Mouse (Mus musculus) central nervous system, embryonic 18 days (tissue): Measurements from ENCODE around the gene Cish. TPM values are rescaled to one million over a fixed set of nuclear protein-coding genes. Genes with fewer than 3 reads are reported as not detected.

Experiments
- polyA plus RNA-seq: library from polyadenylated mRNA; depleted of rRNA; stranded (reverse); fragments of >200 nt; gene quantifications from 2 replicates; pipeline ENCODE4 v1.2.3, GENCODE M21; 2012; rRNA removed

Gene Cish
- polyA plus RNA-seq = 8.6 and 9.7 TPM in 2 replicates

DNA sequence AAGGTAGTCTGAATTCAATTTTAAA lies at the start of gene Cish:
Gene Cish, plus strand, starts transcription at position 11 of the 25 bp plus-strand sequence.

DNA sequence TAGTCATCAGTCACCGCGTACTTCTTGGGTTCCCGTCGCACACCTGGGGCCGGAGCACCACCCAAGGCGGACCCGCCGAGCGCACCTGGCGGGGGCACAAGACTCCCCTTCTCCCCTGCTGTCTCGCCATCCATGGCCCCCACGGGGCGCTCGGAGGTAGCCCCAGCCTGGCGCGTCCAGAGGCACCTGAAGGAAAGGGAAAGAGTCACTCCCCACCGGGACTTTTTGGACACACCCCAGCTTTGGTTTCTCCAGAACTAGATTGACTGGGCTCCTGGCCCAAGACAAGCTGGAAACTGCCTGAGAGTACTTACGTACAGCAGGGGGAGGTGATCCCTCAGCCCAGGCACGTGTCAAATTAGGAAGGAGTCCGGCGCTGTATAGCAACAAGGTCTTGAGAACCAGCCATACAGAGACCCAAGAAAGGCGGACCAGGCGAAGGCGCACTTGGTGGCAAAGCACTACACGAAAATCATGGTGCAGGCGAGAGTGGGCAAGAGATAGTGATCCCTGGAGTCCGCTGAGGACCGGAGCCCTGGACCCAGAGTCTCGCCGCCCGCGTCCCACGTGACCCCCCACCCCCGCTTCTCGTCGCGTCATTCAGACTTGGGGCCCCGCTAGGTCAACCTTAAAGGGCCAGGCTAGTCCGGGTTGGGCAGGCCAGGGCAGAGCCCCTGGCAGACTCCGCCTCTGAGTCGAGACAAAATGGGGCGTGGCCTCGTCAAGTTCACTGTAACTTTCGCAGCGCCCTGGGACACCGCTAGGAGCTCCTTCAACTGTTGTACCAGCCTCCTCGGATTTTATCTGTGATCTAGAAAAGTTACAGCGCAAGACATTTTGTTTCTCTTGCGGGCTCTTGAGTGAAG lies 6.4 kb upstream of the Cish start, which contains the start of gene Mapkapk3:
Gene Mapkapk3, minus strand, starts transcription at position 667 of the 866 bp plus-strand sequence.

DNA sequence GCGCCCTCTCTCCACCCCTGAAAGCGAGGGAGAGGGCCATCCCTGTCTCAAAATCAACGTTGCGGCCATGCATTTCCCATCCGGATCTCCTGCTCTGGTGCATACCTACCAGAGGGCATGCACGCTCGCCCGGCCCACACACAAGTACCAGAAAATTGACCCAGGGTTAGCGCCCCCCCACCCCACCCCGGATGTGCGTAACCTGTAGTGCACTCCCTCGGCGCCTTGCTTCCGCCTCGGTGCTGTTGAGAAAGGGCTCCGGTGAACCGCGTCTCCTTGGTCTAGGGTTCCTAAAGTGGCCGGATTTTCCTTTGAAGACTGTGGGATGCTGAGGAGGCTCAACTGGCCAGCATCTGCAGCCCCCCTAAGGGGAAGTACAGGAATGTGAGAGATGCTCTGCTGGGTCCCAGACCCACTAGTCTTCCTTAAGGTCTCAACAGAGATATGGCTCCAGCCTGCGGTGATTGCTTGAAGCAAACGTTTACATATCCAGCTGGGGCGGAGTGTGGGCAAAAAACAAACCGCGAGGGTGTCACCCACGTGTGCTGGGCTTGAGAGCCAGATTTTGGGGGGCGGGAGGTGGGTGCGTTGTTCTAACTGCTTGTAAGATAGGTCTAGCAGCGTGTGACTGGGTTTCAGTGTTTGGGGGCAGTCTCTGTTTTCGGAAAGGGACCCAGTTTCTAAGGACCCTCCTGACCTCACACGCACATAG lies 42.5 kb downstream of the Cish start, which contains the start of gene Hemk1:
Gene Hemk1, minus strand, starts transcription at position 179 of the 712 bp plus-strand sequence.

DNA sequence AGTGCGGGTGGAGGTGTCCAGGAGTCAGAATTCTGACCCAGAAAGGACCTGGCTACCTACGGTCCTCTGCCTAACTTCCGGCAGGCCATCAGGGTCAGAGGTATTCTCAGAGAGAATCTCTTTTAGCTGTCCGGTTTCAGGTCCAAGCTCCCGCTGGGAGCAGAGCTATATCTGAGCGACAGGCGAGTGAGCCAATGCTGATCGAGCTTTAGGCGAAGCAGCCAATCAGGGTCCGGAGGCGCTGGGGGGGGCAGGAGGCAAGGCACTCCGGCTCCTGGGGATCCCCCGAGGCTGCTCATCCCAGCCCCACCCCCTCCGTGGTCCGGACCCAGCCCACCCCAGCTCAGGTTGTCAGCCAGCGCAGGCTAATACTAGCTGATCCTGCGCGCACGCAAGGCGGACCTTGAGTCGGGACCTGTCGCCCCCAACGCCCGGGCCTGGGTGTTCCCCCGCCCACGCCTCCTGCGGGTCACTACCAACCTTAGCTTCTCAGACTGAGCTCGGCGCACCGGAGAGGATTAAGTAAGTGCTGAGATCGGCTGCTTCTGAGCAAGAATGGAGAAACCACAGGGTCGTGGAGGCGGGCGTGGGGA lies 44.5 kb downstream of the Cish start, which contains the start of gene 6430571L13Rik:
Gene 6430571L13Rik, plus strand, starts transcription at position 336 of the 593 bp plus-strand sequence.

Other genes with a start within 250 kb of the Cish start
- gene Dock3, start 64.1 kb upstream of the Cish start, polyA plus RNA-seq = 62.2 and 70.4 TPM in 2 replicates
- 2.1 and 2.8 TPM in 2 replicates for gene Mapkapk3, start 6.1 kb upstream of the Cish start, polyA plus RNA-seq
- gene Hemk1, start 42.3 kb downstream of the Cish start, polyA plus RNA-seq = 26.8 and 30.0 TPM in 2 replicates
- 7.0 and 8.1 TPM in 2 replicates for gene 6430571L13Rik, start 44.6 kb downstream of the Cish start, polyA plus RNA-seq
- 82.7 and 88.5 TPM in 2 replicates for gene Cacna2d2, start 103.6 kb downstream of the Cish start, polyA plus RNA-seq
- 33.6 and 34.5 TPM in 2 replicates for gene Tmem115, start 237.9 kb downstream of the Cish start, polyA plus RNA-seq
- 47.5 and 52.4 TPM in 2 replicates for gene Cyb561d2, start 246.2 kb downstream of the Cish start, polyA plus RNA-seq
- 87.7 and 93.2 TPM in 2 replicates for gene Nprl2, start 246.2 kb downstream of the Cish start, polyA plus RNA-seq